20 mouse cellular contexts compared by ENCODE assay signal in genomic region chr15:75055985-75056384, GRCm38 (mm10). TPM values are rescaled to one million over a fixed set of nuclear protein-coding genes. Genes with fewer than 3 reads are reported as not detected.
"Had no signal": no experiment of that assay in that cellular context is flagged by ENCODE, and none has a peak within 500 bp of the region (broad histone marks: within the 10 kb centered on the region; RNA-seq: fewer than 3 reads in every experiment).

No protein-coding gene starts in this region.

- H3K36me3 ChIP-seq: lung, embryonic 15.5 days; midbrain, embryonic 10.5 days; midbrain, embryonic 12.5 days; neural tube, embryonic 13.5 days; neural tube, embryonic 15.5 days had no signal

- H3K4me1 ChIP-seq: lung, embryonic 15.5 days; midbrain, embryonic 10.5 days; midbrain, embryonic 12.5 days; neural tube, embryonic 13.5 days; neural tube, embryonic 15.5 days had no signal

- H3K27me3 ChIP-seq: lung, embryonic 15.5 days; midbrain, embryonic 12.5 days; neural tube, embryonic 13.5 days; neural tube, embryonic 15.5 days had no signal

- H3K4me3 ChIP-seq: lung, embryonic 15.5 days; midbrain, embryonic 10.5 days; midbrain, embryonic 12.5 days; myocyte; neural tube, embryonic 13.5 days; neural tube, embryonic 15.5 days had no signal

- H3K9ac ChIP-seq: lung, embryonic 15.5 days; midbrain, embryonic 12.5 days; neural tube, embryonic 13.5 days; neural tube, embryonic 15.5 days had no signal

- H3K27ac ChIP-seq: lung, embryonic 15.5 days; midbrain, embryonic 10.5 days; midbrain, embryonic 12.5 days; neural tube, embryonic 13.5 days; neural tube, embryonic 15.5 days had no signal

- DNase-seq: lung, adult 2 months; lung, postnatal 14 days; lung, postnatal 4 days; midbrain, embryonic 14.5 days; retina, postnatal 1 day; right cerebral cortex, adult 18-20 months; right cerebral cortex, postnatal 25 days; right cerebral cortex, postnatal 4 days; spleen, adult 18-20 months; thymus, adult 18-20 months; thymus, postnatal 14 days; thymus, postnatal 36 days had no signal

RNA-seq across cellular contexts. Expression of gene Ly6c1, which starts 7.4 kb away (rescaled TPM):
- total RNA-seq: megakaryocyte-erythroid progenitor cell, adult 5-6 weeks had no signal

RNA-seq across cellular contexts. Expression of gene Ly6c2, which starts 55.8 kb away (rescaled TPM):
- polyA plus RNA-seq: midbrain, embryonic 10.5 days; midbrain, embryonic 12.5 days; neural tube, embryonic 11.5 days; neural tube, embryonic 13.5 days had no signal

RNA-seq across cellular contexts. Expression of gene Ly6a, which starts 58.2 kb away (rescaled TPM):
- polyA plus RNA-seq: midbrain, embryonic 10.5 days; midbrain, embryonic 12.5 days; neural tube, embryonic 11.5 days had no signal
